Mouse (Mus musculus) heart, embryonic 16.5 days (tissue): ENCODE data around the gene Lrp2. TPM values are rescaled to one million over a fixed set of nuclear protein-coding genes. Genes with fewer than 3 reads are reported as not detected.

Experiments used
- ATAC-seq: fragments of 200-750 bp; cut with Nextera tagmentation; replicated peaks from 2 replicates; pipeline ENCODE4 v1.8.0; 2017; ENCODE audit warnings: moderate number of reproducible peaks; ENCODE audit not compliant: insufficient read depth, low FRiP score; ENCODE audit errors: extremely low read depth
- H3K27ac ChIP-seq: fragments of 300-500 bp; sonication (generic); 2 replicates; pipeline ENCODE4 v1.5.1; 2014; ENCODE audit warnings: mild to moderate bottlenecking, low read length, control low read depth, moderate library complexity
- H3K27me3 ChIP-seq: fragments of 300-500 bp; sonication (generic); 2 replicates; pipeline ENCODE4 v1.6.1; 2014; ENCODE audit warnings: low read length, mixed read lengths; ENCODE audit not compliant: control insufficient read depth, insufficient read depth
- H3K36me3 ChIP-seq: fragments of 300-500 bp; sonication (generic); 2 replicates; pipeline ENCODE4 v1.6.1; 2014; ENCODE audit not compliant: control insufficient read depth, insufficient read depth
- H3K4me1 ChIP-seq: fragments of 300-500 bp; sonication (generic); 2 replicates; pipeline ENCODE4 v1.6.1; 2014; ENCODE audit warnings: low read length, mixed read lengths; ENCODE audit not compliant: control insufficient read depth, insufficient read depth
- H3K4me2 ChIP-seq: fragments of 300-500 bp; sonication (generic); 2 replicates; pipeline ENCODE4 v1.6.1; 2014; ENCODE audit warnings: low read depth, mild to moderate bottlenecking, control low read depth, low read length
- H3K4me3 ChIP-seq: fragments of 300-500 bp; sonication (generic); 2 replicates; pipeline ENCODE4 v1.5.1; 2014; ENCODE audit warnings: mild to moderate bottlenecking, control low read depth, low read length
- H3K9ac ChIP-seq: fragments of 300-500 bp; sonication (generic); 2 replicates; pipeline ENCODE4 v1.6.1; 2014; ENCODE audit warnings: low read length, control low read depth
- H3K9me3 ChIP-seq: fragments of 300-500 bp; sonication (generic); replicated peaks from 2 replicates; pipeline ENCODE4 v1.6.1; 2016; ENCODE audit warnings: low read length; ENCODE audit not compliant: control insufficient read depth
- WGBS: fragments of 180-500 bp; shearing (Covaris S2); extraction: QIAGEN DNeasy Blood & Tissue Kit; methylation state at CpG from one replicate; pipeline ENCODE4 v1.1.7; 2014; 5-methylcytosine and 5-hydroxymethylcytosine counted together
- polyA plus RNA-seq: library from polyadenylated mRNA; unstranded; fragments of >200 nt; fragmentation: Nextera tagmentation; extraction: Ambion mirVana; gene quantifications from 2 replicates; pipeline ENCODE4 v1.2.1, GENCODE M21; 2015

Gene Lrp2
- polyA plus RNA-seq, 1 experiment from 2014 or later = 0.21 TPM

- no peak overlapping the region for H3K4me3 ChIP-seq
- H3K4me2 ChIP-seq = no peak overlapping the region
- no peaks in the 10 kb centered on the region for H3K36me3 ChIP-seq
- no peak for ATAC-seq
- no peaks in the 10 kb centered on the region for H3K4me1 ChIP-seq
- no peaks in the 10 kb centered on the region for H3K27me3 ChIP-seq
- WGBS = 63% methylated on average over 6 of the region's 6 CpGs
- H3K9me3 ChIP-seq = 0 out of 2 replicates have a peak, but pooled peaks cover 2% of the 10 kb centered on the region
- H3K27ac ChIP-seq = no peak overlapping the region
- H3K9ac ChIP-seq = no peak overlapping the region
These were observed 122.3 kb downstream of the Lrp2 start for GRCm38 (mm10) chr2:69463609-69464008.

- Histone ChIP-seq H3K4me1 (no peaks in the 10 kb centered on the region), H3K36me3 (no peaks in the 10 kb centered on the region), H3K9ac (no peak overlapping the region), H3K27ac (no peak overlapping the region), H3K4me3 (no peak overlapping the region), H3K9me3 (0 out of 2 replicates have a peak, but pooled peaks cover 2% of the 10 kb centered on the region), H3K4me2 (no peak overlapping the region), H3K27me3 (no peaks in the 10 kb centered on the region)
- WGBS = 83% methylated on average over 17 of the region's 17 CpGs
- no peak for ATAC-seq
These were observed 126.4 kb downstream of the Lrp2 start for GRCm38 (mm10) chr2:69459481-69459880.

GRCm38 (mm10) chr2:69451128-69451527, 134.7 kb downstream of the Lrp2 start:
- 65% methylated on average over 5 of the region's 5 CpGs for whole genome bisulfite sequencing
- no peaks in the 10 kb centered on the region for H3K4me1 ChIP-seq
- H3K9ac ChIP-seq = no peak overlapping the region
- ATAC-seq = no peak
- no peaks in the 10 kb centered on the region for H3K36me3 ChIP-seq
- no peak overlapping the region for H3K4me3 ChIP-seq
- H3K27ac ChIP-seq = no peak overlapping the region
- H3K4me2 ChIP-seq = no peak overlapping the region
- H3K27me3 ChIP-seq = no peaks in the 10 kb centered on the region
- H3K9me3 ChIP-seq = no peaks in the 10 kb centered on the region

GRCm38 (mm10) chr2:69448581-69448980, 137.3 kb downstream of the Lrp2 start:
- no peaks in the 10 kb centered on the region for H3K27me3 ChIP-seq
- no peak overlapping the region for H3K27ac ChIP-seq
- 82% methylated on average over 4 of the region's 4 CpGs for WGBS
- H3K36me3 ChIP-seq = no peaks in the 10 kb centered on the region
- H3K9ac ChIP-seq = no peak overlapping the region
- H3K4me3 ChIP-seq = no peak overlapping the region
- H3K4me2 ChIP-seq = no peak overlapping the region
- no peak for ATAC-seq
- H3K4me1 ChIP-seq = no peaks in the 10 kb centered on the region
- no peaks in the 10 kb centered on the region for H3K9me3 ChIP-seq

GRCm38 (mm10) chr2:69445896-69446472, 139.9 kb downstream of the Lrp2 start:
- Histone ChIP-seq H3K4me3 (no peak overlapping the region), H3K9ac (no peak overlapping the region), H3K27me3 (no peaks in the 10 kb centered on the region), H3K4me1 (no peaks in the 10 kb centered on the region), H3K9me3 (no peaks in the 10 kb centered on the region), H3K36me3 (no peaks in the 10 kb centered on the region), H3K27ac (no peak overlapping the region), H3K4me2 (no peak overlapping the region)
- no peak for ATAC-seq
- 61% methylated on average over 4 of the region's 4 CpGs for whole genome bisulfite sequencing

- H3K27me3 ChIP-seq = no peaks in the 10 kb centered on the region
- H3K27ac ChIP-seq = no peak overlapping the region
- H3K4me2 ChIP-seq = no peak overlapping the region
- no peak overlapping the region for H3K9ac ChIP-seq
- no peaks in the 10 kb centered on the region for H3K36me3 ChIP-seq
- no peaks in the 10 kb centered on the region for H3K9me3 ChIP-seq
- 25% methylated on average over 3 of the region's 3 CpGs for WGBS
- H3K4me3 ChIP-seq = no peak overlapping the region
- no peaks in the 10 kb centered on the region for H3K4me1 ChIP-seq
- ATAC-seq = no peak
These were observed 144.2 kb downstream of the Lrp2 start for GRCm38 (mm10) chr2:69441656-69442055.

GRCm38 (mm10) chr2:69428116-69428515, 157.7 kb downstream of the Lrp2 start:
- H3K27me3 ChIP-seq = no peaks in the 10 kb centered on the region
- H3K4me2 ChIP-seq = no peak overlapping the region
- ATAC-seq = no peak
- H3K9me3 ChIP-seq = no peaks in the 10 kb centered on the region
- H3K36me3 ChIP-seq = no peaks in the 10 kb centered on the region
- no peak overlapping the region for H3K4me3 ChIP-seq
- no peaks in the 10 kb centered on the region for H3K4me1 ChIP-seq
- 28% methylated on average over 3 of the region's 3 CpGs for WGBS
- H3K9ac ChIP-seq = no peak overlapping the region
- H3K27ac ChIP-seq = no peak overlapping the region

- no peak for ATAC-seq
- Histone ChIP-seq H3K36me3 (no peaks in the 10 kb centered on the region), H3K9ac (no peak overlapping the region), H3K4me3 (no peak overlapping the region), H3K27me3 (no peaks in the 10 kb centered on the region), H3K4me1 (no peaks in the 10 kb centered on the region), H3K4me2 (no peak overlapping the region), H3K9me3 (no peaks in the 10 kb centered on the region), H3K27ac (no peak overlapping the region)
- 80% methylated on average over 10 of the region's 10 CpGs for WGBS
These were observed 158.7 kb downstream of the Lrp2 start for GRCm38 (mm10) chr2:69427141-69427540.

GRCm38 (mm10) chr2:69426081-69426480, 159.8 kb downstream of the Lrp2 start:
- no peaks in the 10 kb centered on the region for H3K4me1 ChIP-seq
- no peaks in the 10 kb centered on the region for H3K9me3 ChIP-seq
- no peaks in the 10 kb centered on the region for H3K36me3 ChIP-seq
- no peak overlapping the region for H3K9ac ChIP-seq
- ATAC-seq = no peak
- H3K27me3 ChIP-seq = peaks cover 2% of the 10 kb centered on the region; the same call in 1 of the 2 replicates
- 82% methylated on average over 1 of the region's 1 CpGs for WGBS
- no peak overlapping the region for H3K4me3 ChIP-seq
- H3K27ac ChIP-seq = no peak overlapping the region
- no peak overlapping the region for H3K4me2 ChIP-seq
